Mouse (Mus musculus): ENCODE data around the gene Fndc8. TPM values are rescaled to one million over a fixed set of nuclear protein-coding genes. Genes with fewer than 3 reads are reported as not detected.

Fndc8 gene
- polyA plus RNA-seq, 1 experiment from 2014 or later, result 1.1 TPM

GRCm38 (mm10) chr11:82877726-82878344, 14.1 kb upstream of the Fndc8 start:
- H3K9ac ChIP-seq (replicated peaks; ENCODE audit: low read depth, low read length), result no peak overlapping the region
- H3K9me3 ChIP-seq (ENCODE audit: control insufficient read depth, low read length), result no peaks in the 10 kb centered on the region
- no peaks in the 10 kb centered on the region for H3K36me3 ChIP-seq (ENCODE audit: control insufficient read depth, insufficient read depth)
- WGBS, result 76% methylated on average over 7 of the region's 7 CpGs
- H3K4me2 ChIP-seq (ENCODE audit: low read length), result no peak overlapping the region
- H3K4me1 ChIP-seq (replicated peaks; ENCODE audit: control insufficient read depth, insufficient read depth, low read length), result no peaks in the 10 kb centered on the region
- H3K27ac ChIP-seq (ENCODE audit: low read length), result no peak overlapping the region
- no peak overlapping the region for H3K4me3 ChIP-seq (replicated peaks; ENCODE audit: low read length)
- no peak for ATAC-seq
- H3K27me3 ChIP-seq (replicated peaks; ENCODE audit: control insufficient read depth, insufficient read depth, low read length), result no peaks in the 10 kb centered on the region

DNA sequence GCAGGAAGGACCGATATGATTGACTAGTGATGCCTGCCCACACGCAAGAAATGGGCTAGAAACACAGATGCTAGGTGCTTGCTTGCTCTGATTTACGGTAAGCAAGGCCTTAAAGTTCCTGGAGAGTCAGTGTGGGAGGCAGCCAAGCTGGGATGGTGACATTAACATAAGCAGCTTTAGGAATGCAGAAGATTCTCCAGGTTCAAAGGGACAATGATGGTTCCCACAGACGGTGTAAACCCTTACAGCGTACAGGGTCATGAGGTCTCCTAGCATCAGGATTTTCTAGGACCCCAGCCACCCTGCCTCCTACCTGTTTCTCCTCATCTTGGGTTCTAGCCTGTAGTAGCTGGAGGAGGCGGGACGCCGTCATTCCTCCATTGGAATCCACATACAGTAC, 8.7 kb upstream of the Fndc8 start:
- Histone ChIP-seq H3K36me3 (ENCODE audit: control insufficient read depth, insufficient read depth) (no peaks in the 10 kb centered on the region), H3K27ac (ENCODE audit: low read length) (no peak overlapping the region), H3K9ac (replicated peaks; ENCODE audit: low read depth, low read length) (no peak overlapping the region), H3K4me3 (replicated peaks; ENCODE audit: low read length) (no peak overlapping the region), H3K4me2 (ENCODE audit: low read length) (no peak overlapping the region), H3K4me1 (replicated peaks; ENCODE audit: control insufficient read depth, insufficient read depth, low read length) (peaks cover 6% of the 10 kb centered on the region), H3K27me3 (replicated peaks; ENCODE audit: control insufficient read depth, insufficient read depth, low read length) (no peaks in the 10 kb centered on the region), H3K9me3 (ENCODE audit: control insufficient read depth, low read length) (no peaks in the 10 kb centered on the region)
- no peak for ATAC-seq
- WGBS, result 73% methylated on average over 8 of the region's 8 CpGs

DNA sequence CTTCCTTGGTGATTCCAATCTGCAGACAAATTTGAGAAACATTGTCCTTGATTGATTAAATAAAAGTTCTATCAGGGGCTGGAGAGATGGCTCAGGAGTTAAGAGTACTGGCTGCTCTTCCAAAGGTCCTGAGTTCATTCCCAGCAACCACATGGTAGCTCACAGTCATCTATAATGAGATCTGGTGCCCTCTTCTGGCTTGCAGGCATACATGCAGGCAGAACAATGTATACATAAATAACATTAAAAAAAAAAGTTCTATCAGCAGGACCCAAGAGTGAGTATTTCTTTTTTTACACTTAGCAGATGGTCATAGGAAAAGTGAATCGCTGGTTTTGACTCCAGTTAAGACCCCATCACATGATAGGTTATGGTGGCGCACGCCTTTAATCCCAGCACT, 5.4 kb upstream of the Fndc8 start:
- H3K9me3 ChIP-seq (ENCODE audit: control insufficient read depth, low read length), result no peaks in the 10 kb centered on the region
- no peaks in the 10 kb centered on the region for H3K36me3 ChIP-seq (ENCODE audit: control insufficient read depth, insufficient read depth)
- H3K4me3 ChIP-seq (replicated peaks; ENCODE audit: low read length), result no peak overlapping the region
- WGBS, result 95% methylated on average over 3 of the region's 3 CpGs
- H3K27ac ChIP-seq (ENCODE audit: low read length), result no peak overlapping the region
- no peaks in the 10 kb centered on the region for H3K27me3 ChIP-seq (replicated peaks; ENCODE audit: control insufficient read depth, insufficient read depth, low read length)
- ATAC-seq, result no peak
- no peak overlapping the region for H3K4me2 ChIP-seq (ENCODE audit: low read length)
- H3K9ac ChIP-seq (replicated peaks; ENCODE audit: low read depth, low read length), result no peak overlapping the region
- H3K4me1 ChIP-seq (replicated peaks; ENCODE audit: control insufficient read depth, insufficient read depth, low read length), result peaks cover 24% of the 10 kb centered on the region

- peak overlapping the region; percentile 19 for H3K4me2 ChIP-seq (ENCODE audit: low read length)
- H3K27me3 ChIP-seq (replicated peaks; ENCODE audit: control insufficient read depth, insufficient read depth, low read length), result no peaks in the 10 kb centered on the region
- no peak overlapping the region for H3K27ac ChIP-seq (ENCODE audit: low read length)
- no peaks in the 10 kb centered on the region for H3K36me3 ChIP-seq (ENCODE audit: control insufficient read depth, insufficient read depth)
- H3K9ac ChIP-seq (replicated peaks; ENCODE audit: low read depth, low read length), result no peak overlapping the region; the same call in 1 of the 2 replicates
- peaks cover 24% of the 10 kb centered on the region for H3K4me1 ChIP-seq (replicated peaks; ENCODE audit: control insufficient read depth, insufficient read depth, low read length)
- WGBS, result 31% methylated on average over 10 of the region's 10 CpGs
- H3K4me3 ChIP-seq (replicated peaks; ENCODE audit: low read length), result no peak overlapping the region
- no peaks in the 10 kb centered on the region for H3K9me3 ChIP-seq (ENCODE audit: control insufficient read depth, low read length)
- peak; percentile 63; the same call in 1 of the 2 replicates for ATAC-seq
Observed at GRCm38 (mm10) chr11:82888491-82888946, 3.4 kb upstream of the Fndc8 start.

DNA sequence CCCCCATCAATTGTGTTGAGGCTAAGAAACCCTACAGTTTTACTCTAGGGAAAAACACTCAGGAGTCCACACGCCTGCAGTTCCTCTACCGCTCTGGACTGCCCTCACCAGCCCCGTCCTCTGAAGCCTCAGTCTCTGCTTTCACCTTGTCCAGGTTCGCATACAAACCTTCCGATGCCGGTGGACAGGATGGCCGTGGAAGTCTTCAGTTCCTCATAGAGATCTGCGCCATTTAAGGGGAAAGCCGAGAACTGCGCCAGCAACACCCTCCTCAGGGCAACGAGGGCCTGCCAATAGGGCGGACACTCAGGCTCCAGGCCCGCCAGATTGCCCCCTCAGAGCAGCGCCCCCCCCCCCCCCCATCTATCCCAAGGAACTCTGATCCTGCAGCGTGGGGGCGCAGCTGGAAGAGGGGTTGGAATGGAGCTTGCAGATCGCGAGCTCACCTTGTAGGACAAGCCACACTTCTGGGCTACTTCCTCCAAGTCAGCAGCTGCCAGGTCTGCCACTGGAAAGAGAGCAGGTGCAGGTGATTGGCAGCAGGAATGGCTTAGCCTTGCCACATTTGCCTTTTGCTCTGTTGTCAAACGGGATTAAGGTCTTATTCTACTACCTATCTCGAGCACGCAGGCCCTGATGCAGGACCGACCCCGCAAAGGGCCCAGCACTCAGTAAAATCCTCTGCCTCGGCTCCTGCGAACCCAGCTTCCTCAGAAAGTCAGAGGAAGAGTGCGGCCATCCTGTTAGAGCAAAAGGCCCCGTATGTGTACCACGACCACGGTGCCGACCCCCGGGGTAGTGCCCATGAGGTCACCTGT, 2.2 kb upstream of the Fndc8 start:
- Histone ChIP-seq H3K9me3 (ENCODE audit: control insufficient read depth, low read length) (no peaks in the 10 kb centered on the region), H3K27ac (ENCODE audit: low read length) (peak overlapping the region; percentile 20; the same call in 1 of the 2 replicates), H3K9ac (replicated peaks; ENCODE audit: low read depth, low read length) (peak overlapping the region; percentile 79), H3K4me2 (ENCODE audit: low read length) (peak overlapping the region; percentile 94), H3K4me1 (replicated peaks; ENCODE audit: control insufficient read depth, insufficient read depth, low read length) (peaks cover 24% of the 10 kb centered on the region), H3K27me3 (replicated peaks; ENCODE audit: control insufficient read depth, insufficient read depth, low read length) (no peaks in the 10 kb centered on the region), H3K36me3 (ENCODE audit: control insufficient read depth, insufficient read depth) (no peaks in the 10 kb centered on the region), H3K4me3 (replicated peaks; ENCODE audit: low read length) (peak overlapping the region; percentile 84)
- WGBS, result 4% methylated on average over 31 of the region's 31 CpGs
- peak; percentile 34 for ATAC-seq

GRCm38 (mm10) chr11:82890342-82890762, 1.6 kb upstream of the Fndc8 start, which contains the start of gene Rad51d:
Gene Rad51d, minus strand, starts transcription at chr11:82890614.
- peak within 1 kb of the TSS; percentile 20; the same call in 1 of the 2 replicates for H3K27ac ChIP-seq (ENCODE audit: low read length)
- no peaks in the 10 kb centered on the region for H3K9me3 ChIP-seq (ENCODE audit: control insufficient read depth, low read length)
- H3K4me1 ChIP-seq (replicated peaks; ENCODE audit: control insufficient read depth, insufficient read depth, low read length), result peaks cover 24% of the 10 kb centered on the region
- H3K9ac ChIP-seq (replicated peaks; ENCODE audit: low read depth, low read length), result peak within 1 kb of the TSS; percentile 79
- under 1% methylated on average over 26 of the region's 26 CpGs for WGBS
- H3K4me2 ChIP-seq (ENCODE audit: low read length), result peak within 1 kb of the TSS; percentile 94
- H3K4me3 ChIP-seq (replicated peaks; ENCODE audit: low read length), result peak within 1 kb of the TSS; percentile 84
- ATAC-seq, result peak; percentile 89
- H3K36me3 ChIP-seq (ENCODE audit: control insufficient read depth, insufficient read depth), result no peaks in the 10 kb centered on the region
- H3K27me3 ChIP-seq (replicated peaks; ENCODE audit: control insufficient read depth, insufficient read depth, low read length), result no peaks in the 10 kb centered on the region

- H3K36me3 ChIP-seq (ENCODE audit: control insufficient read depth, insufficient read depth), result peaks cover 15% of the 10 kb centered on the region
- ATAC-seq, result no peak
- no peak overlapping the region for H3K27ac ChIP-seq (ENCODE audit: low read length)
- H3K4me1 ChIP-seq (replicated peaks; ENCODE audit: control insufficient read depth, insufficient read depth, low read length), result no peaks in the 10 kb centered on the region
- WGBS, result 91% methylated on average over 10 of the region's 10 CpGs
- H3K4me3 ChIP-seq (replicated peaks; ENCODE audit: low read length), result no peak overlapping the region
- no peaks in the 10 kb centered on the region for H3K9me3 ChIP-seq (ENCODE audit: control insufficient read depth, low read length)
- H3K27me3 ChIP-seq (replicated peaks; ENCODE audit: control insufficient read depth, insufficient read depth, low read length), result no peaks in the 10 kb centered on the region
- H3K9ac ChIP-seq (replicated peaks; ENCODE audit: low read depth, low read length), result no peak overlapping the region
- no peak overlapping the region for H3K4me2 ChIP-seq (ENCODE audit: low read length)
Observed at GRCm38 (mm10) chr11:82897478-82897877, 5.6 kb downstream of the Fndc8 start.

DNA sequence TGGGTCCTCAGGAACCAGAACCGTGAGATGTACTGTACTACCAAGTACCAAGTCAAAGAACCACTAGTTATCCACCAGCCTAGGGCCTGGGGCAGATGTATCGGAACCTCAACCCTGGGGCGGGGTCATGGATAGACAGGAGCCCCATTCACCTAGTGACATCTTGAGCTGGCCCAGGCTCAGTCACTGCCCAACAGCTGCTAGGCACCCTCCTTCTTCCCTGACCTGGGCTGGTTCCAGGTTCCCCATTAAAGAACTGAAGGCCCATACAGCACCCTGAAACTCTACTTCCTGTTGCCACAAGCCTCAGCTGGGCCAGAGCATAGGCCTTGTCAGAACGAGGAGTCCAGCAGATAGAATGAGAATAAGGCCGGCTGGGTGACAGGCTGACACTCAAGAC, 7.8 kb downstream of the Fndc8 start:
- ATAC-seq, result no peak
- WGBS, result 95% methylated on average over 5 of the region's 5 CpGs

DNA sequence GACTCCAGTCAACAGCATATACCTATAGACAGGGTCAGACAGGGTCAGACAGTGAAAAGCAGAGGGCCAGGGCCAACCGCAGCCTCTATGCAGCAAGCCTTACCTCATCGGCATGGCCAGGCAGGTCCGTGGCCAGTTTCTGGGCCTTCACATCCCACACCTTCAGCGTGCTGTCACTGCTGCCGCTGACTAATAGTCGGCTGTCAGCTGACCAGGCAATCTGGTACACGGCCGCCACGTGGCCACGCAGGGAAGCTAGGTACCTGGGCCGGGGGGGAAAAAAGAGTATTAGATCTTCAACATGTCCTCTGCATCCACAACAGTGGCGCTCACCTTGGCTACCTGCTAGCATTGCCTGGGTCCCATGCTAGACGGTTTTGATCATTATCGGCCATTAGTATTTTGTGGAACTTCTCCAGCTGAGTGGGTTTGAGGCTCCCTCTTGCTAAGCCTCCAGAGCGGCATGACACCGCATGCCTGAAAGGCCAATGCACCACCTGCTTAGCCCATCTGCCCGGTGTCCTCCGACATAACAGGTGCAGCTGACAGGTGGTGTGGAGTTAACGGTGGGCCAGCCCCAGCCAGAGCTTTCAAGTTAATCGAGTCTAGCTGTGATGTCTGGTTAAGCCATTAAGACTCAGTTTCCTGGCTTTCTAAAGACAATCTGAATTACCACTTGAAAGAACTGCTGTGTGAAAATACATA, 9.8 kb downstream of the Fndc8 start:
- Histone ChIP-seq H3K4me2 (ENCODE audit: low read length) (no peak overlapping the region), H3K36me3 (ENCODE audit: control insufficient read depth, insufficient read depth) (peaks cover 32% of the 10 kb centered on the region), H3K27ac (ENCODE audit: low read length) (no peak overlapping the region), H3K27me3 (replicated peaks; ENCODE audit: control insufficient read depth, insufficient read depth, low read length) (no peaks in the 10 kb centered on the region), H3K9ac (replicated peaks; ENCODE audit: low read depth, low read length) (no peak overlapping the region), H3K9me3 (ENCODE audit: control insufficient read depth, low read length) (no peaks in the 10 kb centered on the region), H3K4me3 (replicated peaks; ENCODE audit: low read length) (no peak overlapping the region), H3K4me1 (replicated peaks; ENCODE audit: control insufficient read depth, insufficient read depth, low read length) (no peaks in the 10 kb centered on the region)
- 88% methylated on average over 20 of the region's 20 CpGs for WGBS
- ATAC-seq, result no peak

More for the DNA sequence above, 7.8 kb downstream of the Fndc8 start:
- no peak overlapping the region for H3K4me2 ChIP-seq (ENCODE audit: low read length)
- H3K4me1 ChIP-seq (replicated peaks; ENCODE audit: control insufficient read depth, insufficient read depth, low read length), result no peaks in the 10 kb centered on the region
- H3K9me3 ChIP-seq (ENCODE audit: control insufficient read depth, low read length), result no peaks in the 10 kb centered on the region
- no peak overlapping the region for H3K9ac ChIP-seq (replicated peaks; ENCODE audit: low read depth, low read length)
- H3K4me3 ChIP-seq (replicated peaks; ENCODE audit: low read length), result no peak overlapping the region
- H3K27ac ChIP-seq (ENCODE audit: low read length), result no peak overlapping the region
- H3K36me3 ChIP-seq (ENCODE audit: control insufficient read depth, insufficient read depth), result peaks cover 32% of the 10 kb centered on the region
- H3K27me3 ChIP-seq (replicated peaks; ENCODE audit: control insufficient read depth, insufficient read depth, low read length), result no peaks in the 10 kb centered on the region
